Mouse (Mus musculus) spleen, postnatal 36 days (tissue): ENCODE data around the gene Pagr1a.

Experiments
- DNase-seq, 2 experiments: peaks; one replicate each; pipeline ENCODE4 v3.0.0; 2022; ENCODE audit warnings: low spot score in 2 of 2, mixed read lengths in 1 of 2

Gene Pagr1a

GRCm38 (mm10) chr7:127003620-127004019 lies 13.5 kb downstream of the Pagr1a start:
- DNase-seq = no peak

- no peak for DNase-seq
These were observed 17.6 kb downstream of the Pagr1a start for GRCm38 (mm10) chr7:126999568-126999967.

DNA sequence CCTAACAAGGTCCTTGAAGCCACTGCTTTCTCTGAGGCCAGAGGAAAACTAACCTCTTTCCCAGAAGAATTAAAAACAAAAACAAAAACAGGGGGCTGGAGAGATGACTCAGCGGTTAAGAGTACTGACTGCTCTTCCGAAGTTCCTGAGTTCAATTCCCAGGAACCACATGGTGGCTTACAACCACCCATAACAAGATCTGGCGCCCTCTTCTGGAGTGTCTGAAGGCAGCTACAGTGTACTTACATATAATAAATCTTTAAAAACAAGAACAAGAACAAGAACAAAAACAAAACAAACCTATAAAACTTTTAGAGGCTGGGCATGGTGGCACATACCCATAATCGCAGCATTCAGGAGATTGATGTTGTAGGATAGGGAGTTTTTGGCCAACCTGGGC lies 20.7 kb downstream of the Pagr1a start:
- DNase-seq = no peak

DNA sequence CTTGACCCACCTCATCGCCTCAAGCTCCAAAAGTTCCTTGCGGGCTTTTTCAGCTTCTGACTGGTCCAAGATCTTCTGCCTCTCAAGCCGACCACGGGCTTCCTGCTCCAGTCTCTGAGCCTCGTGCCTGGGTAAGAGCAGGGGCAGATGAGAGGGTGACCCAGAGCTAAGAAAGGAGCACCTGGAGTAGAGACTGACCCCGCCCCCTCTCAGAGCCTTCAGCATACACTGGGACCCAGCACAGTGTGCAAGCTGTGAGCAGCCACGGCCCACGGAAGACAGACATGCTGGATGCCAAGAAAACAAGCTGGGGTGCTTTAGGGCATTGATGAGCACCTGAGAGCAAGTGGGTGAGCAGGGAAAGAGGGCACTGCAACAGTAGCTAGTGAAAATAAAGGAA lies 28.3 kb downstream of the Pagr1a start:
- DNase-seq = no peak

GRCm38 (mm10) chr7:126986319-126986718 lies 30.8 kb downstream of the Pagr1a start:
- no peak for DNase-seq

- no peak for DNase-seq
These were observed 32.3 kb downstream of the Pagr1a start for GRCm38 (mm10) chr7:126984667-126985444.

DNA sequence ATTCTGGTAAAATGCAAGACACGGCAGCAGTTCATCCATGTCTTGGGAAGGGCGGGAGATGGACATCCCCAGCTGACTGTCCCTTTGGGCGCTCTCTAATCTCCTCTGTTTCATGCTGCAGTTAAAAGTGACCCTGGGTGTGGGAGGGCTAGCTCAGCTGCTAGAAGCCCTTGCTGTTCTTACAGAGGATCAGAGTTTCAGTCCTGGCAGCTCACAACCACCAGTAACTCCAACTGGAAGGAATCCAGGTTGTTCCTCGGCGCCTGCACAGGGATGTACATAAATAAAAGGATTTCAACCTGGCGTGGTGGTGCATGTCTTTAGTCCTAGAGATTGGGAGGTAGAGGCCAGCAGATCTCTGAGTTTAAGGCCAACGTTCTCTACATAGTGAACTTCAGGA lies 34.0 kb downstream of the Pagr1a start:
- DNase-seq = no peak

GRCm38 (mm10) chr7:126982054-126982453 lies 35.1 kb downstream of the Pagr1a start:
- DNase-seq = no peak

GRCm38 (mm10) chr7:126981601-126982000 lies 35.6 kb downstream of the Pagr1a start:
- no peak for DNase-seq

- peak in 1 of 2 experiments; percentile 33 for DNase-seq
These were observed 38.3 kb downstream of the Pagr1a start for GRCm38 (mm10) chr7:126978841-126979240.

GRCm38 (mm10) chr7:126976878-126977459 lies 40.2 kb downstream of the Pagr1a start:
- no peak for DNase-seq

DNA sequence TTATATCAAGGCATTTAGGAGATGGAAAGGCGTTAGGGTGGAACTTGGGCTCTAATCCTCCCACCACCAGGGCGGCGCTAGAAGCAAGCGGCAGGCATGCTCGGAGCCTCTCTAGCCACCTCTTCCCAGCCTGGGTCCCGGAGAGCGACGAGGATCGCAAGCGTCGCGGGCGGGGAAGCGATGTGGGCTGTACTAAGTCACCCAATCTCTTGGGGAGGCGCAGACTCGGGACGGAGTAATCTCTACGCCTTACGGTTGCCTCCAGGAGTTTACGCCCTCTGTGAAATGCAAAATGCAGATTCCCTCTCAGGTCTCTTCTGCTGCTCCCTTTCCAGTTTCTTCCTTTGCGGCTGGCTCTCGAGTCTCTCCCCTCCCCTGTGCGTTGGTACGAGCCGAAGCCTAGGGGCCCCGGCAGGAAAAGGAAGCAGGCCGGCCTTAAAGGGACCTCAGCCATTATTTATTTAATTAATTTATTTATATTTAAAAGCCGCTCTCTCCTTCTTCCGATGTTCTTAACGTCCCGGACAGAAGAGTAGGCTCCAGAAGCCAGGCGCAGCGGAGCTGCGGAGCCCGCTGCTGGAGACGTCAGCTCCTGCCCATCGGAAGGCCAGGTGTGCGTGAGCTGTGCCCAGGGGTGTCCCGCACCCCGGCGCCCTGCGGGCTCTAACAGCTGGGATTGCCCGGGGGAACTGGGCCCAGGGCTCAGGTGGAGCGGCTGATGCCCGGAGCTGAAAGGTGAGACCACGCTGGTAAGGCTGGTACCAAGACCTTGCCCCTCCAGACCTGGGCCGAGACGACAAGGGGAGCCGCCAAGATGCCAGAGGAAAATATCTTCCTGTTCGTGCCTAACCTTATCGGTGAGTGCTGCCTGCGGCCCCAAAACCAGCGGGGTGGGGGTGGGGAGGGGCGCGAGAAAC lies 40.9 kb downstream of the Pagr1a start, which contains the start of gene Cdiptos:
TSS of gene Cdiptos (minus strand) at position 149 of the 917 bp plus-strand sequence.
- peak; percentile 92 to 94 for DNase-seq

- no peak for DNase-seq
These were observed 41.4 kb downstream of the Pagr1a start, which contains the start of gene Cdipt for GRCm38 (mm10) chr7:126975893-126975949. TSS of gene Cdipt (plus strand) at chr7:126975914.

GRCm38 (mm10) chr7:126975493-126975892 lies 41.7 kb downstream of the Pagr1a start:
- peak in 1 of 2 experiments; percentile 24 for DNase-seq

DNA sequence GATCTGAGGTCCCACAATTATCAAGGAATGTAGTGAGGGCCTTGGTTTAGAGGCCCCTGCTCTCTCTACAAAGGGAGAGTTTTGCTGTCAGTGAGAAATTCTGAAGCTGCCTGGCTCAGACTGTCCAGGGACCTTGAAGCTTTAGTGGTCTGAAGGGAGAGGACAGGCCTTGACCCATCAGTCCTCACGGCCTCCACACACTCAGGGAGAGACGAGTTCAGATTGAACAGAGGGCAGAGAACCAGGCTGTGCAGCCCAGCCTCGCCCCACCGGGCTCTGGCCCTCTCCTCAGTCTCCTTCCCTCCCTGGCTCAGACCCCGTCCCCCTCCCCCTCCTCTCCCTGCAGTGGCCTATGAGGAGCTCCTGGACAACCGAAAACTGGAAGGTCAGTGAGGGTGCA lies 49.8 kb downstream of the Pagr1a start:
- no peak for DNase-seq

DNA sequence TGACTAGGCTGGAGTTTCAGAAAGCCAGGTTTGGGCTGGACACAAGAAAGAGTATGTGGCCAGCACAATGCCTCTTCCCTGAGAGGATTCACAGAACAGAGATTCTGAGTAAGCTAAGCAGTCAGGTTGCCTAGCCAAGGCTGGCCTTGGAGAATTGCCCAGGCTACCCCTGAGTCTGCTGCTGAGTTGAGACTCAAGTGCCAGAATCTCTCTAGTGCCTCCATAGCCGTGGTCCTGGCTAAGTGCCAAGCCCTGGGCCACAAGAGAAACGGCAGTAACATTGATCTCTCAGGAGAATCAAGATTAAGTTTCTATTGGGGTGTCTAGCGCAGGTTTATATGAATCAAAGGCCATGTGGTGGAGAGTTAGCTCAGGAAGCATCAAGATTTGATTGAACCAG lies 51.6 kb downstream of the Pagr1a start:
- no peak for DNase-seq
